In genomic region chr9:63793731-63794495, GRCm38 (mm10) we compare ENCODE assay signal across 8 mouse cellular contexts. TPM values are rescaled to one million over a fixed set of nuclear protein-coding genes. Genes with fewer than 3 reads are reported as not detected.
DNase-seq lines count a peak whose midpoint lies in the region; ATAC-seq and TF ChIP-seq lines count a peak whose summit lies in the region.

No protein-coding gene starts in this region.

- TF ChIP-seq POLR2A in MEL (IDR thresholded peaks at IDR 0.05; ENCODE audit: control insufficient read depth in 1 of 2, insufficient read depth in 1 of 2, low read depth in 1 of 2, low read length in 2 of 2, poor library complexity in 1 of 2), result no peak
- no peak for TF ChIP-seq POLR2A in bone marrow macrophage, adult 2 months (IDR thresholded peaks at IDR 0.05; ENCODE audit: borderline replicate concordance, low read depth, low read length)
- TF ChIP-seq POLR2A in kidney, adult 2 months (IDR thresholded peaks at IDR 0.05; ENCODE audit: low read depth, low read length), result no peak
- no peak for TF ChIP-seq POLR2A in thymus, adult 2 months (IDR thresholded peaks at IDR 0.05; ENCODE audit: control insufficient read depth, extremely low read depth, insufficient read depth, low read length, poor library complexity)

- DNase-seq in MEL (ENCODE audit: low read depth, low spot score), result peak; percentile 86
- peak; percentile 80 to 98 for DNase-seq in left cerebral cortex, postnatal 25 days (ENCODE audit: low spot score in 2 of 2)
- DNase-seq in ovary, postnatal 14 days (ENCODE audit: low spot score), result peak; percentile 41
- no peak for DNase-seq in B cell, adult 2 months
- no peak for DNase-seq in kidney, adult 2 months
- DNase-seq in thymus, adult 2 months, result no peak

- no peak for TF ChIP-seq CTCF in MEL (IDR thresholded peaks at IDR 0.05 in 2 of 3, conservative IDR thresholded peaks at IDR 0.05 in 1 of 3; ENCODE audit: control insufficient read depth in 1 of 3, insufficient read depth in 1 of 3, low read depth in 2 of 3, low read length in 3 of 3, poor library complexity in 1 of 3, severe bottlenecking in 1 of 3)
- no peak for TF ChIP-seq CTCF in bone marrow macrophage, adult 2 months (IDR thresholded peaks at IDR 0.05; ENCODE audit: low read depth, low read length)
- no peak for TF ChIP-seq CTCF in kidney, adult 2 months (conservative IDR thresholded peaks at IDR 0.05; ENCODE audit: insufficient read depth, insufficient read length, low read depth, low read length)
- TF ChIP-seq CTCF in thymus, adult 2 months (IDR thresholded peaks at IDR 0.05; ENCODE audit: borderline replicate concordance, control insufficient read depth, extremely low read depth, insufficient read depth, low read length, poor library complexity), result no peak

- H3K36me3 ChIP-seq in MEL (ENCODE audit: control insufficient read depth in 1 of 2, insufficient read depth in 2 of 2, low read length in 2 of 2), result peaks cover 0 to 31% of the 10 kb centered on the region in 2 experiments; a peak in 2 of 4 replicates
- H3K36me3 ChIP-seq in heart, embryonic 11.5 days (ENCODE audit: control insufficient read depth, insufficient read depth, low read length), result no peaks in the 10 kb centered on the region
- H3K36me3 ChIP-seq in kidney, adult 2 months (ENCODE audit: control insufficient read depth, insufficient read depth, low read length), result no peaks in the 10 kb centered on the region
- no peaks in the 10 kb centered on the region for H3K36me3 ChIP-seq in thymus, adult 2 months (ENCODE audit: control insufficient read depth, insufficient read depth, low read length)

- no peaks in the 10 kb centered on the region for H3K9me3 ChIP-seq in MEL (replicated peaks; ENCODE audit: insufficient read depth, low read length)
- no peaks in the 10 kb centered on the region for H3K9me3 ChIP-seq in heart, embryonic 11.5 days (replicated peaks; ENCODE audit: control insufficient read depth, low read length)

- peaks cover 23 to 43% of the 10 kb centered on the region in 2 experiments for H3K4me1 ChIP-seq in MEL (ENCODE audit: control insufficient read depth in 1 of 2, insufficient read depth in 2 of 2, low read length in 2 of 2)
- H3K4me1 ChIP-seq in bone marrow macrophage, adult 2 months (ENCODE audit: control insufficient read depth, insufficient read depth, low read length), result peaks cover 15% of the 10 kb centered on the region
- peaks cover 44% of the 10 kb centered on the region for H3K4me1 ChIP-seq in heart, embryonic 11.5 days (ENCODE audit: control insufficient read depth, insufficient read depth, low read length)
- no peaks in the 10 kb centered on the region; the same call in 1 of the 2 replicates for H3K4me1 ChIP-seq in kidney, adult 2 months (ENCODE audit: control insufficient read depth, insufficient read depth, low read length)
- no peaks in the 10 kb centered on the region for H3K4me1 ChIP-seq in thymus, adult 2 months (replicated peaks; ENCODE audit: control insufficient read depth, insufficient read depth, low read length)

- 0 out of 2 replicates have a peak, but pooled peaks have one; percentile 31 for ATAC-seq in heart, embryonic 11.5 days (replicated peaks; ENCODE audit: insufficient number of reproducible peaks, low FRiP score, low TSS enrichment)

- no peaks in the 10 kb centered on the region for H3K27me3 ChIP-seq in MEL (ENCODE audit: control insufficient read depth in 1 of 2, insufficient read depth in 2 of 2, low read length in 2 of 2)
- H3K27me3 ChIP-seq in heart, embryonic 11.5 days (ENCODE audit: control insufficient read depth, insufficient read depth, low read length), result 0 out of 2 replicates have a peak, but pooled peaks cover 4% of the 10 kb centered on the region
- no peaks in the 10 kb centered on the region for H3K27me3 ChIP-seq in kidney, adult 2 months (replicated peaks; ENCODE audit: control insufficient read depth, insufficient read depth, low read length)
- no peaks in the 10 kb centered on the region for H3K27me3 ChIP-seq in thymus, adult 2 months (ENCODE audit: control insufficient read depth, insufficient read depth, low read length)

- peak; percentile 67 to 79 for TF ChIP-seq EP300 in MEL (IDR thresholded peaks at IDR 0.05; ENCODE audit: low read depth in 1 of 2, low read length in 2 of 2)

- peak overlapping the region; percentile 52 for H3K9ac ChIP-seq in MEL (ENCODE audit: control insufficient read depth, low read depth, low read length, poor library complexity, severe bottlenecking)
- no peak overlapping the region for H3K9ac ChIP-seq in heart, embryonic 11.5 days (ENCODE audit: low read depth, low read length)

- H3K4me3 ChIP-seq in MEL (ENCODE audit: control insufficient read depth in 1 of 2, insufficient read depth in 1 of 2, low read depth in 2 of 2, low read length in 2 of 2), result peak overlapping the region in 1 of 2 experiments; percentile 5; a peak in 1 of 4 replicates
- H3K4me3 ChIP-seq in bone marrow macrophage, adult 2 months (ENCODE audit: insufficient read depth, low read length), result 0 out of 2 replicates have a peak overlapping the region, but pooled peaks have one; percentile 4
- H3K4me3 ChIP-seq in heart, embryonic 11.5 days (ENCODE audit: low read depth, low read length), result no peak overlapping the region
- no peak overlapping the region for H3K4me3 ChIP-seq in kidney, adult 2 months (ENCODE audit: insufficient read depth, low read depth, low read length)
- H3K4me3 ChIP-seq in thymus, adult 2 months (ENCODE audit: control insufficient read depth, insufficient read depth, low read length), result no peak overlapping the region

- H3K27ac ChIP-seq in MEL (ENCODE audit: control insufficient read depth, low read depth, low read length), result peak overlapping the region; percentile 52; the same call in 1 of the 2 replicates
- H3K27ac ChIP-seq in bone marrow macrophage, adult 2 months (ENCODE audit: insufficient read depth, low read depth, low read length), result no peak overlapping the region
- no peak overlapping the region for H3K27ac ChIP-seq in heart, embryonic 11.5 days (ENCODE audit: low read depth, low read length)
- no peak overlapping the region for H3K27ac ChIP-seq in kidney, adult 2 months (ENCODE audit: insufficient read depth, low read depth, low read length)
- H3K27ac ChIP-seq in thymus, adult 2 months (ENCODE audit: control insufficient read depth, insufficient read depth, low read length), result no peak overlapping the region

- TF ChIP-seq RAD21 in MEL (IDR thresholded peaks at IDR 0.05; ENCODE audit: low read depth, low read length), result no peak

- intact Hi-C loops in left cerebral cortex, postnatal 25 days (cut with DNase I), result loop anchor here (1.0 kb wide), 2 partner anchors 14 to 37 kb away; partner anchors contain the start of gene Smad3

- 33% methylated on average over 10 of the region's 10 CpGs for WGBS in heart, embryonic 11.5 days (ENCODE audit: insufficient replicate concordance)
- 76% methylated on average over 10 of the region's 10 CpGs for WGBS in kidney, adult 2 months
- WGBS in thymus, adult 2 months, result 74% methylated on average over 10 of the region's 10 CpGs

- H3K4me2 ChIP-seq in heart, embryonic 11.5 days, result no peak overlapping the region

- no peaks in the 10 kb centered on the region for H3K79me2 ChIP-seq in MEL (ENCODE audit: control insufficient read depth, insufficient read depth, low read length, poor library complexity)

TF ChIP-seq in MEL, 35 proteins besides CTCF, POLR2A, EP300 and RAD21 (continues in another document):
- peak; percentile 73; the same call in 1 of the 2 replicates for TF ChIP-seq MXI1 (IDR thresholded peaks at IDR 0.05; ENCODE audit: low read depth, low read length)
- TF ChIP-seq UBTF (IDR thresholded peaks at IDR 0.05; ENCODE audit: borderline replicate concordance, insufficient read depth, low read depth, low read length), result no peak
- TF ChIP-seq NELFE (IDR thresholded peaks at IDR 0.05; ENCODE audit: low read depth, low read length), result no peak
- TF ChIP-seq MEF2A (IDR thresholded peaks at IDR 0.05; ENCODE audit: extremely low read depth, insufficient replicate concordance, low read depth, low read length, poor library complexity, severe bottlenecking), result no peak
- TF ChIP-seq ZMIZ1 (IDR thresholded peaks at IDR 0.05; ENCODE audit: low read depth, low read length), result no peak
- TF ChIP-seq ETS1 (IDR thresholded peaks at IDR 0.05; ENCODE audit: low read depth, low read length), result peak; percentile 100
- no peak for TF ChIP-seq ZC3H11A (IDR thresholded peaks at IDR 0.05; ENCODE audit: low read depth, low read length)
- TF ChIP-seq MAZ (IDR thresholded peaks at IDR 0.05; ENCODE audit: low read depth, low read length), result no peak
- no peak for TF ChIP-seq POLR2AphosphoS5 (IDR thresholded peaks at IDR 0.05; ENCODE audit: borderline replicate concordance, low read depth, low read length)
- peak; percentile 28; the same call in 1 of the 2 replicates for TF ChIP-seq KAT2A (conservative IDR thresholded peaks at IDR 0.05; ENCODE audit: low read depth, low read length)
- no peak for TF ChIP-seq CHD2 (IDR thresholded peaks at IDR 0.05; ENCODE audit: low read length)
- TF ChIP-seq MYB (IDR thresholded peaks at IDR 0.05; ENCODE audit: low read depth, low read length), result no peak
- peak; percentile 67 for TF ChIP-seq MAX (IDR thresholded peaks at IDR 0.05; ENCODE audit: low read length)
- TF ChIP-seq RCOR1 (IDR thresholded peaks at IDR 0.05; ENCODE audit: low read depth, low read length), result peak; percentile 84; the same call in 1 of the 2 replicates
- no peak for TF ChIP-seq ZKSCAN1 (IDR thresholded peaks at IDR 0.05; ENCODE audit: low read depth, low read length)
- TF ChIP-seq TAL1 (IDR thresholded peaks at IDR 0.05; ENCODE audit: low read length), result no peak
- no peak for TF ChIP-seq USF1 (IDR thresholded peaks at IDR 0.05; ENCODE audit: low read depth, low read length)
- peak; percentile 58; the same call in 1 of the 2 replicates for TF ChIP-seq TCF12 (IDR thresholded peaks at IDR 0.05; ENCODE audit: low read depth, low read length)
- TF ChIP-seq NRF1 (IDR thresholded peaks at IDR 0.05; ENCODE audit: insufficient read depth, low read depth, low read length, poor library complexity, severe bottlenecking), result no peak
- TF ChIP-seq TBP (IDR thresholded peaks at IDR 0.05; ENCODE audit: low read depth, low read length), result no peak
- TF ChIP-seq SIN3A (IDR thresholded peaks at IDR 0.05; ENCODE audit: low read length), result peak; percentile 82
- TF ChIP-seq CHD1 (IDR thresholded peaks at IDR 0.05; ENCODE audit: low read depth, low read length), result no peak

RNA-seq across cellular contexts. Expression of gene Smad3, which starts 36.1 kb away (rescaled TPM):
- total RNA-seq in MEL (2012; rRNA removed), result 7.1 and 7.5 TPM in 2 replicates
- 10 to 100 TPM in 1 of 2 experiments, not detected in 1; 10.2 TPM for polyA plus RNA-seq in MEL (2012; ENCODE audit: insufficient read depth in 1 of 2, insufficient read length in 2 of 2, low read depth in 1 of 2, low replicate concordance in 2 of 2, missing spikeins in 1 of 2)
- polyA plus RNA-seq in bone marrow macrophage, adult 2 months (2012; ENCODE audit: insufficient read depth, insufficient read length, missing spikeins), result 6.5 and 6.9 TPM in 2 replicates
- polyA plus RNA-seq in heart, embryonic 11.5 days (2014; fragmentation: Nextera tagmentation; extraction: Ambion mirVana), result 9.7 and 11.4 TPM in 2 replicates
- 10 to 100 TPM; 55.3 to 67.5 TPM for total RNA-seq in left cerebral cortex, postnatal 25 days (2021)
- 33.5 and 37.0 TPM in 2 replicates for polyA plus RNA-seq in kidney, adult 2 months (2012; rRNA removed)
- 63.4 and 70.9 TPM in 2 replicates for polyA plus RNA-seq in thymus, adult 2 months (2012; rRNA removed)

Comparison
In these comparisons a context has a peak if more than half of its experiments do, and no peak if none do; other contexts are left out.
1. DNase-seq: peak in MEL (single experiment), left cerebral cortex, postnatal 25 days (2 of 2) and ovary, postnatal 14 days (single experiment); none in B cell, adult 2 months (0 of 2), kidney, adult 2 months (single experiment) and thymus, adult 2 months (single experiment).